Mouse (Mus musculus) embryonic fibroblast, embryonic 13.5 days (primary cell): ENCODE measurements around the gene Afap1l2.

Experiments used
- CTCF ChIP-seq: IDR thresholded peaks from 2 replicates; pipeline ENCODE4 v1.5.1; 2011; ENCODE audit warnings: mild to moderate bottlenecking, control low read depth, low read length, moderate library complexity, borderline replicate concordance; ENCODE audit not compliant: insufficient read depth
- POLR2A ChIP-seq: IDR thresholded peaks from 2 replicates; pipeline ENCODE4 v1.6.1; 2011; ENCODE audit warnings: low read depth, mild to moderate bottlenecking, control low read depth, low read length, moderate library complexity

DNA sequence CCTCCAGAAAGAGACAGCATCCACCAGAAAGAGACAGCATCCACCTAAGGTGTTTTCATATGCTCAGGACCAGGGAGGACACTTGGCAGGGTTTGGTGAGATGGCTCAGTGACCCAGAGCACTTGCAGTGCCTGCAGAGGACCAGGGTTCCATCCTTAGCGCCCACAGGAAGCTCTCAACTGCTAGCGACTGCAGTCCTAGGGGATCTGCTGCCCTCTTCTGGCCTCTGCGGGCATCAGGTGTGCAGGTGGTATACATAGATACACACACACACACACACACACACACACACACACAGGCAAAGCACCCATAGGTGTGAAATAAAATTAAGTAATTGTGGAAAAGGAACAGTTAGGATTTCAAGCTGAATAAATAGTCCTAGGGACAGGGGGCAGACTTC lies 63.2 kb downstream of the Afap1l2 start:
- TF ChIP-seq CTCF (no peak), POLR2A (no peak)
